In genomic region chr2:103424349-103425026, GRCm38 (mm10) we compare ENCODE assay signal across 9 mouse cellular contexts. TPM values are rescaled to one million over a fixed set of nuclear protein-coding genes. Genes with fewer than 3 reads are reported as not detected.
A peak's percentile ranks its signal among the peaks of the same experiment; 100 is the strongest.
DNase-seq lines count a peak whose midpoint lies in the region; ATAC-seq lines count a peak whose summit lies in the region.
"Had no signal": no experiment of that assay in that cellular context is flagged by ENCODE, and none has a peak within 500 bp of the region (broad histone marks: within the 10 kb centered on the region; RNA-seq: fewer than 3 reads in every experiment).

No protein-coding gene starts in this region.

- no peak overlapping the region for H3K9ac ChIP-seq in kidney, embryonic 15.5 days
- no peak overlapping the region for H3K9ac ChIP-seq in liver, embryonic 13.5 days
- no peak overlapping the region for H3K9ac ChIP-seq in neural tube, embryonic 14.5 days (replicated peaks; ENCODE audit: low read depth, low read length)

- ATAC-seq in kidney, embryonic 15.5 days (replicated peaks; ENCODE audit: low FRiP score), result peak; percentile 55; the same call in 1 of the 2 replicates
- ATAC-seq in liver, embryonic 13.5 days (ENCODE audit: low read depth), result no peak
- peak; percentile 66; the same call in 1 of the 2 replicates for ATAC-seq in neural tube, embryonic 14.5 days (ENCODE audit: low read depth)

- 0 out of 2 replicates have a peak overlapping the region, but pooled peaks have one; percentile 6 for H3K27ac ChIP-seq in kidney, embryonic 15.5 days
- no peak overlapping the region for H3K27ac ChIP-seq in liver, embryonic 13.5 days
- H3K27ac ChIP-seq in neural tube, embryonic 14.5 days (ENCODE audit: low read depth, low read length), result no peak overlapping the region

- no peak overlapping the region; the same call in 1 of the 2 replicates for H3K4me3 ChIP-seq in kidney, embryonic 15.5 days (replicated peaks)
- no peak overlapping the region for H3K4me3 ChIP-seq in liver, embryonic 13.5 days (replicated peaks)
- no peak overlapping the region for H3K4me3 ChIP-seq in neural tube, embryonic 14.5 days (ENCODE audit: low read depth, low read length)

- DNase-seq in A20 (ENCODE audit: low read depth, low spot score), result peak; percentile 58
- peak; percentile 55 for DNase-seq in adipocyte (ENCODE audit: low spot score)
- DNase-seq in embryo, embryonic 10.5 days (ENCODE audit: low spot score), result peak; percentile 80
- peak; percentile 27 for DNase-seq in heart, adult 8-10 months (ENCODE audit: low spot score)
- peak; percentile 24 for DNase-seq in liver, embryonic 13.5 days
- DNase-seq in testis, postnatal 14 days (ENCODE audit: low spot score), result peak; percentile 37

- H3K27me3 ChIP-seq in kidney, embryonic 15.5 days, result no peaks in the 10 kb centered on the region
- 0 out of 2 replicates have a peak, but pooled peaks cover 3% of the 10 kb centered on the region for H3K27me3 ChIP-seq in liver, embryonic 13.5 days
- H3K27me3 ChIP-seq in neural tube, embryonic 14.5 days (ENCODE audit: control insufficient read depth, insufficient read depth, low read length), result no peaks in the 10 kb centered on the region

- no peaks in the 10 kb centered on the region for H3K9me3 ChIP-seq in kidney, embryonic 15.5 days (replicated peaks)
- H3K9me3 ChIP-seq in liver, embryonic 13.5 days (replicated peaks), result no peaks in the 10 kb centered on the region
- H3K9me3 ChIP-seq in neural tube, embryonic 14.5 days (ENCODE audit: control insufficient read depth, low read length), result no peaks in the 10 kb centered on the region

- peak overlapping the region; percentile 34 for H3K4me2 ChIP-seq in kidney, embryonic 15.5 days
- no peak overlapping the region for H3K4me2 ChIP-seq in liver, embryonic 13.5 days
- H3K4me2 ChIP-seq in neural tube, embryonic 14.5 days (ENCODE audit: low read depth, low read length), result no peak overlapping the region

- H3K4me1 ChIP-seq in kidney, embryonic 15.5 days, result peaks cover 15% of the 10 kb centered on the region
- H3K4me1 ChIP-seq in liver, embryonic 13.5 days (replicated peaks), result no peaks in the 10 kb centered on the region
- no peaks in the 10 kb centered on the region for H3K4me1 ChIP-seq in neural tube, embryonic 14.5 days (ENCODE audit: control insufficient read depth, insufficient read depth, low read length)

- no peaks in the 10 kb centered on the region for H3K36me3 ChIP-seq in kidney, embryonic 15.5 days
- H3K36me3 ChIP-seq in liver, embryonic 13.5 days, result no peaks in the 10 kb centered on the region
- no peaks in the 10 kb centered on the region for H3K36me3 ChIP-seq in neural tube, embryonic 14.5 days (ENCODE audit: control insufficient read depth, insufficient read depth, low read length)

- 29% methylated on average over 12 of the region's 12 CpGs for whole genome bisulfite sequencing in kidney, embryonic 15.5 days
- 21% methylated on average over 12 of the region's 12 CpGs for WGBS in liver, embryonic 13.5 days (ENCODE audit: insufficient replicate concordance)
- 32% methylated on average over 12 of the region's 12 CpGs for WGBS in neural tube, embryonic 14.5 days

RNA-seq across cellular contexts. Expression of gene Elf5, which starts 13.0 kb away (rescaled TPM):
- not detected for total RNA-seq in heart, adult 8-10 months (2022)
- 1.5 and 2.8 TPM in 2 replicates for polyA plus RNA-seq in kidney, embryonic 15.5 days (2015; fragmentation: Nextera tagmentation; extraction: Ambion mirVana)
- polyA plus RNA-seq in liver, embryonic 13.5 days (2015; fragmentation: Nextera tagmentation; extraction: Ambion mirVana), result 0.03 TPM in 1 of 2 replicates, not detected in the other
- not detected in 2 replicates for polyA plus RNA-seq in neural tube, embryonic 14.5 days (2014; fragmentation: Nextera tagmentation; extraction: Ambion mirVana)
- total RNA-seq: gastrocnemius, postnatal 36 days had no signal

Comparison
In these comparisons a context has a peak if more than half of its experiments do, and no peak if none do; other contexts are left out.
1. DNase-seq: peak in every context shown above with its lines; median percentile 80 in embryo, embryonic 10.5 days; 58 in A20; 55 in adipocyte; 37 in testis, postnatal 14 days; 27 in heart, adult 8-10 months; 24 in liver, embryonic 13.5 days.